Mouse (Mus musculus) hindbrain, embryonic 16.5 days (tissue): ENCODE measurements at regions not wholly inside any gene's neighbourhood (a gene's known extent, or its start where the extent isn't known, plus 50 kb on each side); places are given as distances from the start of the nearest gene placed in this dataset.
A peak's percentile ranks its signal among the peaks of the same experiment; 100 is the strongest.

Source experiments
- ATAC-seq: fragments of 200-750 bp; cut with Nextera tagmentation; 2 replicates; pipeline ENCODE4 v1.8.0; 2017; ENCODE audit warnings: moderate TSS enrichment, moderate library complexity
- H3K27ac ChIP-seq: fragments of 300-500 bp; sonication (generic); 2 replicates; pipeline ENCODE4 v1.5.1; 2014; ENCODE audit warnings: low read depth, mild to moderate bottlenecking, control low read depth, low read length, moderate library complexity
- H3K27me3 ChIP-seq: fragments of 300-500 bp; sonication (generic); replicated peaks from 2 replicates; pipeline ENCODE4 v1.6.1; 2014; ENCODE audit warnings: low read length; ENCODE audit not compliant: control insufficient read depth, insufficient read depth
- H3K36me3 ChIP-seq: fragments of 300-500 bp; sonication (generic); 2 replicates; pipeline ENCODE4 v1.6.1; 2014; ENCODE audit warnings: mild to moderate bottlenecking, low read length, moderate library complexity, mixed read lengths; ENCODE audit not compliant: control insufficient read depth, insufficient read depth
- H3K4me1 ChIP-seq: fragments of 300-500 bp; sonication (generic); 2 replicates; pipeline ENCODE4 v1.6.1; 2014; ENCODE audit warnings: low read depth, low read length; ENCODE audit not compliant: control insufficient read depth, insufficient read depth
- H3K4me2 ChIP-seq: fragments of 300-500 bp; sonication (generic); 2 replicates; pipeline ENCODE4 v1.6.1; 2014; ENCODE audit warnings: mild to moderate bottlenecking, low read length, control low read depth, moderate library complexity
- H3K4me3 ChIP-seq: fragments of 300-500 bp; sonication (generic); 2 replicates; pipeline ENCODE4 v1.5.1; 2014; ENCODE audit warnings: mild to moderate bottlenecking, low read length, control low read depth, moderate library complexity
- H3K9ac ChIP-seq: fragments of 300-500 bp; sonication (generic); 2 replicates; pipeline ENCODE4 v1.6.1; 2014; ENCODE audit warnings: low read depth, mild to moderate bottlenecking, control low read depth, low read length, moderate library complexity
- H3K9me3 ChIP-seq: fragments of 300-500 bp; sonication (generic); 2 replicates; pipeline ENCODE4 v1.6.1; 2014; ENCODE audit warnings: mild to moderate bottlenecking, low read length, moderate library complexity; ENCODE audit not compliant: control insufficient read depth
- WGBS: fragments of 180-500 bp; shearing (Covaris S2); extraction: QIAGEN DNeasy Blood & Tissue Kit; methylation state at CpG from one replicate; pipeline ENCODE4 v1.1.7; 2014; 5-methylcytosine and 5-hydroxymethylcytosine counted together

DNA sequence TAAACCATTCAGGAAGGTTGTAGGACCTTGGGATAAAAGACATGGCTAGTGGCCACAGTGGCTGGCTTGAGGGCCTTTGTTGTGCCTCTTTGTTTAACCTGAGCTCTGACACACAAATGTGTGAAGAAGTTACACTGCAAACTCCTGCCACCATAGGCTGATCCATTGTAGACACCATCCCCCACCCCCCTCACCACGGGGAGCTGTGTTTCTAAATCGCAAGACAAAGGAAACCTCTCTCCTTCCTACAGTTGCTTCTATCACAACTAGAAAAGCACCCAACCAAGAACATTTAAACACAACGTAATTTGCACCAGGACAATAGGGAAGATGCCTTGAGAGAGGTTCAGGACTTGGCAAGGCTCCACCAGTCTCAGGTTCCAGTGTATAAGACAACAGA lies 97.1 kb upstream of the Dap start:
- Histone ChIP-seq H3K27ac (no peak overlapping the region), H3K9ac (no peak overlapping the region), H3K36me3 (no peaks in the 10 kb centered on the region), H3K4me2 (no peak overlapping the region), H3K9me3 (no peaks in the 10 kb centered on the region), H3K4me1 (no peaks in the 10 kb centered on the region), H3K27me3 (no peaks in the 10 kb centered on the region), H3K4me3 (no peak overlapping the region)
- WGBS = 23% methylated on average over 3 of the region's 3 CpGs
- ATAC-seq = no peak

DNA sequence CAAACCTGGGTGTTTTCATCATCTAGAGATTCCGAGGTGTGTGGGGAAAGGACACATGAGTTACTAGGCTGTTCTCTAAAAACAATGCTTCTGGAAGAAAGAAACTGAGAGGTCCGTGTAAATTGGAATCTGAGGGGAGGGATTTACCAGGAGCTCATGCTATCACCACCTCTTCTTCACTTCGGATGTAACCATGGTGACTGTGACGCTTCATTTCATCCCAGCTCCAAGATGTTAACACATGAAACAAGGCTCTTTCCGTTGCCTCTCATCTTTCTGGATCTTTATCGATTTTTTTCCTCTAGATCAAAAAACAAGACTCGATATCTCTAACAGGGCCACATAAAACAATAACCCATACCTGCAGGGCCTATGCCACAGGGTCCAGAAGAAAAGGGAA lies 89.2 kb upstream of the Dap start:
- 51% methylated on average over 7 of the region's 7 CpGs for WGBS

DNA sequence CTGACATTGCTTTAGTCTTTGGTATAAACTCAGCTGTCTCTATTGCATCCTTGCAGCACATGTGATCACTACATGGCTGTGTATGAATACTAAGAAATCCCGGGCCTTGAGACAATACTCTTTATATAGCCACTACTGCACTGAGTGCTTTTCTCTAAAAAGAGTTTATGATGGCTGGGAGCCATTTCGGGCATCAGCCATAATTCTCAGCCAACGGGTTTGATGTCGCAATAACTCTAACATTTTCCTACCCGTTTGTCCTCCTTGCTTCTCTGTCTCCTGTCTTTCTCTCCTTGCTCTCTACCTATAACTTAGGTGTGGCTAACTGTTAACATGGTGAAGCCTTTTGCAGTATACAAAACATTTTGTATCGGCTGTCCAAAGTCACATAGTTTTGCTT lies 85.5 kb upstream of the Dap start:
- 90% methylated on average over 6 of the region's 6 CpGs for WGBS
- H3K9me3 ChIP-seq = no peaks in the 10 kb centered on the region
- H3K4me1 ChIP-seq = no peaks in the 10 kb centered on the region
- no peak overlapping the region for H3K4me2 ChIP-seq
- H3K4me3 ChIP-seq = no peak overlapping the region
- H3K27me3 ChIP-seq = no peaks in the 10 kb centered on the region
- no peak overlapping the region for H3K9ac ChIP-seq
- no peak overlapping the region for H3K27ac ChIP-seq
- H3K36me3 ChIP-seq = no peaks in the 10 kb centered on the region
- no peak for ATAC-seq

More for the DNA sequence above, 89.2 kb upstream of the Dap start:
- ATAC-seq = no peak
- Histone ChIP-seq H3K4me2 (no peak overlapping the region), H3K27ac (no peak overlapping the region), H3K4me1 (no peaks in the 10 kb centered on the region), H3K27me3 (no peaks in the 10 kb centered on the region), H3K9ac (no peak overlapping the region), H3K4me3 (no peak overlapping the region), H3K9me3 (no peaks in the 10 kb centered on the region), H3K36me3 (no peaks in the 10 kb centered on the region)

DNA sequence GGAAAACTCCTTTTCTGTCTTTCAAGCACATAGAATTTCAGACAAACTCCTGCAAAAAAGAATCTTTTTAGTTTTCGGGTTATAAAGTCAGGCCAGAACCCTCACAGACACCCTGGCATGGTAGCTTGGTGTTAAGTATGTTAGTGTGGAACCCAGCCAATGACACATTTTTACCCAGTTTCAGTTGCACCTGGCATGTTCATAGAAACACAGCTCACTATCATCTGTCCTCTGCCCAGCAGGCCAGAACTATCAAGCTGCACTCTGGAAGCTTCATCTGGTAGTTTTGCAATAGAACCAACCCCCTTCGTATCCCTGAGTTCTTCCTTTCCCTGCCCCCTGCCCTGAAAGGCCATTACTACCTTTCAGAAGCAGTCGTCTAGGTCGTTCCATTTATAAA lies 82.4 kb upstream of the Dap start:
- Histone ChIP-seq H3K36me3 (no peaks in the 10 kb centered on the region), H3K27ac (no peak overlapping the region), H3K4me3 (no peak overlapping the region), H3K4me1 (no peaks in the 10 kb centered on the region), H3K27me3 (no peaks in the 10 kb centered on the region), H3K9ac (no peak overlapping the region), H3K4me2 (no peak overlapping the region), H3K9me3 (no peaks in the 10 kb centered on the region)
- ATAC-seq = no peak
- 80% methylated on average over 4 of the region's 4 CpGs for WGBS

GRCm38 (mm10) chr15:31148251-31149145 lies 75.6 kb upstream of the Dap start:
- Histone ChIP-seq H3K4me3 (no peak overlapping the region), H3K9ac (no peak overlapping the region), H3K36me3 (no peaks in the 10 kb centered on the region), H3K9me3 (no peaks in the 10 kb centered on the region), H3K27me3 (no peaks in the 10 kb centered on the region), H3K4me2 (no peak overlapping the region), H3K4me1 (peaks cover 3% of the 10 kb centered on the region; the same call in 1 of the 2 replicates), H3K27ac (no peak overlapping the region)
- no peak for ATAC-seq
- 78% methylated on average over 10 of the region's 10 CpGs for WGBS

GRCm38 (mm10) chr15:31149855-31150254 lies 74.3 kb upstream of the Dap start:
- 63% methylated on average over 2 of the region's 2 CpGs for WGBS
- H3K4me3 ChIP-seq = no peak overlapping the region
- ATAC-seq = 0 out of 2 replicates have a peak, but pooled peaks have one; percentile 22
- H3K4me1 ChIP-seq = peaks cover 3% of the 10 kb centered on the region; the same call in 1 of the 2 replicates
- no peak overlapping the region for H3K9ac ChIP-seq
- H3K27ac ChIP-seq = no peak overlapping the region
- H3K36me3 ChIP-seq = no peaks in the 10 kb centered on the region
- no peaks in the 10 kb centered on the region for H3K9me3 ChIP-seq
- H3K4me2 ChIP-seq = no peak overlapping the region
- H3K27me3 ChIP-seq = no peaks in the 10 kb centered on the region

DNA sequence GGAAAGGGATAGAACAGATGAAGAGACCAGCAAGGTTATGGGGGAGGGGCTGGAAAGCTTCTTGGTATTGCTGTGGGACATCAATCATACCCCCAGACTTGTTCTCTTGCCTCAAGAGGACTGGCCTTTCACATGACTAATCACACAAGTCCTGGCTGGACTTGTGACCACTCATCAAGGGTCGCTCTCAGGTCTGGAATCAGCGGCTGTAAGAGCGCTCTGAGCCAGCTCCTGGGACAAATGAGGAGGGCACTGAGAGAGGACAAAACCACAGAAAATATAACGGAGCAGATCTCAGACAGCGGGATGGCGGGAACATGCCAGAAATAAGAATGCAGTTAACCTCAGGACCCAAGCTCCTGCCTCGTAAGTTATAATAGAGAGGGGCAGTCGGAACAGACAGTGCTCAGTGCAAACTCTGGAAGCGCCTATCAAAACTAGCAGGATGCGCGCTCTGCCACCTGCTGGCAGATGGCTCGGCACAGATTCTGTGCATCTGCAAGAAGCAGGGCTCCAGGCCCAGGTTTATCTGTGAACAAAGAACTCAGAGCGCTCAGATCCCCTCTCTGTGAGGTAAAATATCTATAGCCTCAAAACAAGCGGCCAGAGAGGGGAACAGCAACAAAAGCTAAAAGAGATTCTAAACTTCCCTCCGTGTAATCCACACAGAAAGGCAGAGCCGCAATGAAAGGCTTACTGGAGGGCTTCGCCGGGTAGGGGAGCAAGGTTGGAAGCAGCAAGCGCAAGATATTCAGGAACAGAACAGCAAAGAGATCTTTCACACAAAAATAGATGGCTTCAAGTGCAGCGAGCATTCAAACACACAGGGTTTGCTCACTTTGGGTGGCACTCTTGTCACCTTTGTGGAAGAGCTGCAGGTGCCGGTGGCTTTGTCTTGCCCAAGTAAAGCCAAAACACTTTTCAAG lies 73.3 kb upstream of the Dap start:
- Histone ChIP-seq H3K4me2 (peak overlapping the region; percentile 43), H3K27ac (no peak overlapping the region), H3K36me3 (no peaks in the 10 kb centered on the region), H3K4me1 (peaks cover 3% of the 10 kb centered on the region; the same call in 1 of the 2 replicates), H3K9me3 (no peaks in the 10 kb centered on the region), H3K27me3 (no peaks in the 10 kb centered on the region), H3K9ac (0 out of 2 replicates have a peak overlapping the region, but pooled peaks have one; percentile 1), H3K4me3 (0 out of 2 replicates have a peak overlapping the region, but pooled peaks have one; percentile 7)
- 37% methylated on average over 21 of the region's 21 CpGs for WGBS
- ATAC-seq = peak; percentile 94

DNA sequence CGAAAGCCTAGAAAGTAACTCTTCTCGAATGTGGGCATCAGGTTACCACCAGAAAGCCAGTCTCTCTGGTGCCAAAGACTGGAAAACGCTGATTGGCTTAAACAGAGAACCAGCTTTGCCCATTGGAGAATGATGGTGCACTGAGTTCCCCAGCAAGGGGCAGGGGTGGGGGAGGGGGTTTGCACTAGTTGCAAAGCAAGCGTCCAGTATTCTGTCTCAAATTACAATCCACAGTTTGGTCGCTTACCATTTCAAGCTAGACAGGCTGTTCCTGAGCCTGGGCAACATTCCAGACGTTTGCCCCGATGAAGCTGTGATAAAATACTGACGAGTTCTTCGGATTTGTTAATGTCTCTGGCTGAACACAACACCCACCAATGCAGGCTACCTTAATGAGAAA lies 69.0 kb upstream of the Dap start:
- H3K9ac ChIP-seq = no peak overlapping the region
- 60% methylated on average over 9 of the region's 9 CpGs for WGBS
- no peaks in the 10 kb centered on the region for H3K36me3 ChIP-seq
- no peak overlapping the region for H3K4me2 ChIP-seq
- no peaks in the 10 kb centered on the region for H3K9me3 ChIP-seq
- no peak for ATAC-seq
- no peak overlapping the region for H3K27ac ChIP-seq
- no peaks in the 10 kb centered on the region; the same call in 1 of the 2 replicates for H3K27me3 ChIP-seq
- H3K4me1 ChIP-seq = peaks cover 3% of the 10 kb centered on the region; the same call in 1 of the 2 replicates
- no peak overlapping the region for H3K4me3 ChIP-seq
